Mouse (Mus musculus) bone marrow macrophage, adult 2 months (primary cell): ENCODE results near the gene Ccdc78. TPM values are rescaled to one million over a fixed set of nuclear protein-coding genes. Genes with fewer than 3 reads are reported as not detected.
"Not testable (repeated sequence)": the region's sequence is repeated elsewhere in the genome, so short reads cannot be mapped to it uniquely, and the experiment has no call there.

Experiments
- H3K27ac ChIP-seq: 2 replicates; pipeline ENCODE4 v1.5.1; 2012; ENCODE audit warnings: low read depth, low read length; ENCODE audit not compliant: insufficient read depth
- H3K4me1 ChIP-seq: 2 replicates; pipeline ENCODE4 v1.6.1; 2012; ENCODE audit warnings: low read length; ENCODE audit not compliant: control insufficient read depth, insufficient read depth
- H3K4me3 ChIP-seq: 2 replicates; pipeline ENCODE4 v1.5.1; 2012; ENCODE audit warnings: mild to moderate bottlenecking, low read length, moderate library complexity; ENCODE audit not compliant: insufficient read depth
- CTCF ChIP-seq: IDR thresholded peaks from 2 replicates; pipeline ENCODE4 v1.5.1; 2012; ENCODE audit warnings: low read depth, mild to moderate bottlenecking, low read length, moderate library complexity
- POLR2A ChIP-seq: IDR thresholded peaks from 2 replicates; pipeline ENCODE4 v1.6.1; 2012; ENCODE audit warnings: mild to moderate bottlenecking, low read depth, low read length, borderline replicate concordance
- polyA plus RNA-seq: library from polyadenylated mRNA; stranded (reverse); fragments of >200 nt; gene quantifications from 2 replicates; pipeline ENCODE4 v1.2.4, GENCODE M21; 2012; ENCODE audit not compliant: missing spikeins, insufficient read depth, insufficient read length

Gene Ccdc78
- polyA plus RNA-seq: not detected in 2 replicates

GRCm38 (mm10) chr17:25786280-25786679 lies at the start of gene Ccdc78:
Gene Ccdc78 (plus strand): TSS chr17:25786580.
- TF ChIP-seq POLR2A: no peak
- TF ChIP-seq CTCF: no peak
- Histone ChIP-seq H3K4me1 (peaks cover 13% of the 10 kb centered on the region), H3K4me3 (peak within 1 kb of the TSS; percentile 68), H3K27ac (no peak within 1 kb of the TSS)

- no peak for TF ChIP-seq POLR2A
- no peak for TF ChIP-seq CTCF
- Histone ChIP-seq H3K4me1 (no peaks in the 10 kb centered on the region), H3K27ac (no peak overlapping the region), H3K4me3 (no peak overlapping the region)
Observed at GRCm38 (mm10) chr17:25738861-25739260, 47.5 kb upstream of the Ccdc78 start.

- not testable (repeated sequence) for H3K27ac ChIP-seq, H3K4me1 ChIP-seq, H3K4me3 ChIP-seq
Observed at GRCm38 (mm10) chr17:25741471-25741870, 44.9 kb upstream of the Ccdc78 start.

DNA sequence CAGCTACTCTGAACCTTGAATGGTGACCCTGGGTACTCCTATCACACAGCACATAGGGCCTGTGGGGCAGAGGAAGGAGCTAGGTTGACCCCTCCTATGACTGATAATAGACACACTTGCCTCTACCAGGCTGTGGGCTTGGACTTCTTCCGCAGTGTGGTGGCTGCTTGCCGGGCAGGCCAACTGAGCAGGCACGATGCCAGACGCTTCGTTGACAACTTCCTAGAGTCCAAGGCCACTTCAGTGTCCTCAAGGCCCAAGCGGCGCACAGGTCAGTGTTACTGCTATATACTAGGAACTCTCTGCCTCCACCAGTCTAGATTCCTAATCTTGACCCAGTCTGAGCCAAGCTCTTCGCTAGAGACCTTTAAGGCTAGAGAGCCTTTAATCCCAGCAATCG lies 42.5 kb upstream of the Ccdc78 start:
- Histone ChIP-seq H3K27ac (no peak overlapping the region), H3K4me3 (no peak overlapping the region), H3K4me1 (no peaks in the 10 kb centered on the region)
- TF ChIP-seq CTCF: no peak
- TF ChIP-seq POLR2A: no peak

GRCm38 (mm10) chr17:25744311-25744710 lies 42.1 kb upstream of the Ccdc78 start:
- Histone ChIP-seq H3K4me3 (no peak overlapping the region), H3K4me1 (no peaks in the 10 kb centered on the region), H3K27ac (no peak overlapping the region)
- TF ChIP-seq POLR2A (no peak), CTCF (no peak)

- H3K27ac ChIP-seq: no peak overlapping the region
Observed at GRCm38 (mm10) chr17:25748238-25748637, 38.1 kb upstream of the Ccdc78 start.

DNA sequence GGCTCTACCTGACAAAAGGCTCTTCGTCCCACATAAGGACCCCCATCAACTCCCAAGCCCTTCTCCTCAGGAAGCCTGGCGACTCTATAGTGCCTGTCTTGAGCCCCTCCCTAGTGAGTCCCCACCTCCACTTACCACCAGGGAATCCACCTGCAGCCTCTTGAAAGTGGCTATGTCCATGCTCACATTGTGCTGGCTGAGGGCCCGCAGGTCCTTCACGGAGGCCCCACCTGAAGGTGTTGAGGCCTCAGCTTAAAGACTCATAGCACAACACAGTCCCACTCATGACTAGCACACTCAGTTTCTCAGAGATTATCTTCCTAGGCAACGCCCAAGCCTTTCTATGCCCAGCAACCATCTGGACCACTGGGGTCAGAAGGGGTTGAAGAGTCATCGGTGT lies 37.1 kb upstream of the Ccdc78 start:
- TF ChIP-seq CTCF (no peak), POLR2A (no peak)
- H3K4me1 ChIP-seq: no peaks in the 10 kb centered on the region
- H3K27ac ChIP-seq: no peak overlapping the region
- no peak overlapping the region for H3K4me3 ChIP-seq

More at GRCm38 (mm10) chr17:25748238-25748637, 38.1 kb upstream of the Ccdc78 start:
- Histone ChIP-seq H3K4me3 (no peak overlapping the region), H3K4me1 (no peaks in the 10 kb centered on the region)
- TF ChIP-seq CTCF (no peak), POLR2A (no peak)

GRCm38 (mm10) chr17:25751446-25751845 lies 34.9 kb upstream of the Ccdc78 start:
- Histone ChIP-seq H3K4me3 (no peak overlapping the region), H3K4me1 (no peaks in the 10 kb centered on the region), H3K27ac (no peak overlapping the region)
- no peak for TF ChIP-seq CTCF
- TF ChIP-seq POLR2A: no peak

- TF ChIP-seq POLR2A (no peak), CTCF (no peak)
- no peak within 1 kb of the TSS for H3K4me3 ChIP-seq
Observed at GRCm38 (mm10) chr17:25754241-25754640, 32.1 kb upstream of the Ccdc78 start, which contains the start of gene Msln. Gene Msln (minus strand): TSS chr17:25754378.

DNA sequence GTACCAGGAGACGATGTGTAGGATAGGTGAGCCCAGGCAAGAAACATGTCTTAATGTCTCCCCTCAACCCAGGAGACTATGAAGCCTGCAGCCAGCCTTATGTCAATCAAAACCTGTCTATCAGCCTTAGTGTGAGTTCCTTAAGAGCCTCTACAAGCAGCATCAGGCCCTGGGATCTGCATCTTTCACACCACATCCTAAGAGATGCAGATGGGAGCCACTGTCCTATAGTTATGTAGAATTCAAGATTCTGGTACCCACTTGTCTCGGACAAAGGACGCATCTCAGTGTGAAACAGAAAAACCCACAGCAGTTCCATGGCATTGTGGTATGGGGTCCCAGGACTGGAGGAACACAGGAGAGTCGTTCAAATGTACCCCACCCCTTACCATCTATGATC lies 31.3 kb upstream of the Ccdc78 start:
- Histone ChIP-seq H3K4me1 (peaks cover 2% of the 10 kb centered on the region; the same call in 1 of the 2 replicates), H3K27ac (no peak overlapping the region), H3K4me3 (no peak overlapping the region)
- TF ChIP-seq CTCF (no peak), POLR2A (no peak)

More at GRCm38 (mm10) chr17:25754241-25754640, 32.1 kb upstream of the Ccdc78 start, which contains the start of gene Msln:
- Histone ChIP-seq H3K4me1 (no peaks in the 10 kb centered on the region), H3K27ac (no peak within 1 kb of the TSS)
